Mouse (Mus musculus) G1E (cell line): ENCODE data around the gene Lce1d. TPM values are rescaled to one million over a fixed set of nuclear protein-coding genes. Genes with fewer than 3 reads are reported as not detected.

Source experiments
- ATAC-seq: 2 replicates; pipeline ENCODE4 v1.8.0; 2016; ENCODE audit warnings: mild to moderate bottlenecking; ENCODE audit not compliant: insufficient number of reproducible peaks, poor library complexity, low FRiP score, severe bottlenecking; ENCODE audit errors: extremely low read depth
- DNase-seq: peaks from one replicate; pipeline ENCODE4 v3.0.0; 2012; ENCODE audit warnings: low spot score
- H3K27me3 ChIP-seq: 2 replicates; pipeline ENCODE4 v1.6.1; 2012; ENCODE audit warnings: mild to moderate bottlenecking, low read length, inconsistent platforms; ENCODE audit not compliant: insufficient read depth
- H3K36me3 ChIP-seq: replicated peaks from 2 replicates; pipeline ENCODE3; 2012; ENCODE audit warnings: mild to moderate bottlenecking, inconsistent platforms
- H3K4me1 ChIP-seq: 2 replicates; pipeline ENCODE4 v1.6.1; 2012; ENCODE audit warnings: low read depth, low read length, inconsistent platforms, mixed read lengths; ENCODE audit not compliant: insufficient read depth
- H3K4me3 ChIP-seq: 2 replicates; pipeline ENCODE4 v1.5.1; 2012; ENCODE audit warnings: low read depth, mild to moderate bottlenecking, inconsistent platforms, low read length, moderate library complexity, mixed read lengths
- H3K9me3 ChIP-seq: replicated peaks from 2 replicates; pipeline ENCODE4 v1.6.1; 2012; ENCODE audit warnings: inconsistent platforms
- CTCF ChIP-seq: IDR thresholded peaks from 2 replicates; pipeline ENCODE4 v1.5.1; 2012; ENCODE audit warnings: low read depth, low read length, inconsistent platforms, mixed read lengths
- GATA1 ChIP-seq: IDR thresholded peaks from 2 replicates; pipeline ENCODE4 v1.6.1; 2012; ENCODE audit warnings: borderline replicate concordance, low read length, inconsistent platforms, mixed read lengths
- GATA2 ChIP-seq: IDR thresholded peaks from 2 replicates; pipeline ENCODE4 v1.6.1; 2012; ENCODE audit warnings: low read depth, low read length, inconsistent platforms, borderline replicate concordance
- POLR2AphosphoS5 ChIP-seq: IDR thresholded peaks from 2 replicates; pipeline ENCODE4 v1.6.1; 2012; ENCODE audit warnings: low read depth, low read length, inconsistent platforms; ENCODE audit not compliant: insufficient replicate concordance
- TAL1 ChIP-seq: conservative IDR thresholded peaks from 2 replicates; pipeline ENCODE4 v1.6.1; 2012; ENCODE audit warnings: low read depth, low read length, inconsistent platforms, mixed read lengths
- polyA plus RNA-seq: library from polyadenylated mRNA; stranded (reverse); fragments of >175 nt; gene quantifications from 2 replicates; pipeline ENCODE4 v1.2.3, GENCODE M21; 2012
- total RNA-seq, 2 experiments: library from RNA; stranded (forward) in 1 of 2; stranded (reverse) in 1 of 2; fragments of 200-1000 nt in 1 of 2; fragments of >200 nt in 1 of 2; fragmentation: Nextera tagmentation in 1 of 2; gene quantifications; 2 replicates each; pipeline ENCODE4 v1.2.3; 2014 to 2017

Lce1d gene
- total and polyA plus RNA-seq, 3 experiments, result not detected

- H3K36me3 ChIP-seq, result no peaks in the 10 kb centered on the region
- peaks cover 6% of the 10 kb centered on the region for H3K9me3 ChIP-seq
- H3K4me3 ChIP-seq, result no peak overlapping the region
- no peak for ATAC-seq
- no peak for DNase-seq
- TF ChIP-seq TAL1, result no peak
- TF ChIP-seq POLR2AphosphoS5, result no peak
- no peak for TF ChIP-seq GATA1
- TF ChIP-seq GATA2, result no peak
- TF ChIP-seq CTCF, result no peak
- H3K27me3 ChIP-seq, result no peaks in the 10 kb centered on the region
- H3K4me1 ChIP-seq, result no peaks in the 10 kb centered on the region
Observed at GRCm38 (mm10) chr3:92637745-92638652, 49.0 kb downstream of the Lce1d start.

Other genes with a start within 250 kb of the Lce1d start
Only the 20 nearest of the 26 such genes appear.
- gene 2310046K23Rik, start 152.7 kb downstream of the Lce1d start, total RNA-seq (2014; fragmentation: Nextera tagmentation), result not detected in 2 replicates
- not detected in 2 replicates for gene 2310046K23Rik, start 152.7 kb downstream of the Lce1d start, total RNA-seq (2017)
- gene 2310046K23Rik, start 152.7 kb downstream of the Lce1d start, polyA plus RNA-seq, result not detected in 2 replicates
- gene Ivl, start 113.5 kb downstream of the Lce1d start, total RNA-seq (2014; fragmentation: Nextera tagmentation), result not detected in 2 replicates
- gene Ivl, start 113.5 kb downstream of the Lce1d start, total RNA-seq (2017), result 0.11 TPM in 1 of 2 replicates, not detected in the other
- gene Ivl, start 113.5 kb downstream of the Lce1d start, polyA plus RNA-seq, result not detected in 2 replicates
- not detected in 2 replicates for gene Smcp, start 98.2 kb downstream of the Lce1d start, total RNA-seq (2014; fragmentation: Nextera tagmentation)
- not detected in 2 replicates for gene Smcp, start 98.2 kb downstream of the Lce1d start, total RNA-seq (2017)
- gene Smcp, start 98.2 kb downstream of the Lce1d start, polyA plus RNA-seq, result not detected in 2 replicates
- gene 2210017I01Rik, start 79.7 kb downstream of the Lce1d start, total RNA-seq (2014; fragmentation: Nextera tagmentation), result not detected in 2 replicates
- gene 2210017I01Rik, start 79.7 kb downstream of the Lce1d start, total RNA-seq (2017), result not detected in 2 replicates
- gene 2210017I01Rik, start 79.7 kb downstream of the Lce1d start, polyA plus RNA-seq, result not detected in 2 replicates
- gene Lce6a, start 65.5 kb downstream of the Lce1d start, total RNA-seq (2014; fragmentation: Nextera tagmentation), result not detected in 2 replicates
- gene Lce6a, start 65.5 kb downstream of the Lce1d start, total RNA-seq (2017), result not detected in 2 replicates
- not detected in 2 replicates for gene Lce6a, start 65.5 kb downstream of the Lce1d start, polyA plus RNA-seq
- not detected in 2 replicates for gene Lce1a1, start 38.9 kb downstream of the Lce1d start, total RNA-seq (2014; fragmentation: Nextera tagmentation)
- gene Lce1a1, start 38.9 kb downstream of the Lce1d start, total RNA-seq (2017), result 0.29 TPM in 1 of 2 replicates, not detected in the other
- not detected in 2 replicates for gene Lce1a1, start 38.9 kb downstream of the Lce1d start, polyA plus RNA-seq
- gene Lce1b, start 30.3 kb downstream of the Lce1d start, total RNA-seq (2014; fragmentation: Nextera tagmentation), result not detected in 2 replicates
- gene Lce1b, start 30.3 kb downstream of the Lce1d start, total RNA-seq (2017), result not detected in 2 replicates
- gene Lce1b, start 30.3 kb downstream of the Lce1d start, polyA plus RNA-seq, result not detected in 2 replicates
- gene Lce1a2, start 16.9 kb downstream of the Lce1d start, total RNA-seq (2014; fragmentation: Nextera tagmentation), result not detected in 2 replicates
- gene Lce1a2, start 16.9 kb downstream of the Lce1d start, total RNA-seq (2017), result not detected in 2 replicates
- gene Lce1a2, start 16.9 kb downstream of the Lce1d start, polyA plus RNA-seq, result not detected in 2 replicates
- gene Lce1c, start 8.0 kb downstream of the Lce1d start, total RNA-seq (2014; fragmentation: Nextera tagmentation), result not detected in 2 replicates
- gene Lce1c, start 8.0 kb downstream of the Lce1d start, total RNA-seq (2017), result not detected in 2 replicates
- not detected in 2 replicates for gene Lce1c, start 8.0 kb downstream of the Lce1d start, polyA plus RNA-seq
- not detected in 2 replicates for gene Lce1e, start 21.9 kb upstream of the Lce1d start, total RNA-seq (2014; fragmentation: Nextera tagmentation)
- gene Lce1e, start 21.9 kb upstream of the Lce1d start, total RNA-seq (2017), result not detected in 2 replicates
- gene Lce1e, start 21.9 kb upstream of the Lce1d start, polyA plus RNA-seq, result not detected in 2 replicates
- gene Lce1f, start 33.1 kb upstream of the Lce1d start, total RNA-seq (2014; fragmentation: Nextera tagmentation), result not detected in 2 replicates
- not detected in 2 replicates for gene Lce1f, start 33.1 kb upstream of the Lce1d start, total RNA-seq (2017)
- gene Lce1f, start 33.1 kb upstream of the Lce1d start, polyA plus RNA-seq, result not detected in 2 replicates
- gene Gm38119, start 51.9 kb upstream of the Lce1d start, total RNA-seq (2014; fragmentation: Nextera tagmentation), result not detected in 2 replicates
- gene Gm38119, start 51.9 kb upstream of the Lce1d start, total RNA-seq (2017), result not detected in 2 replicates
- gene Gm38119, start 51.9 kb upstream of the Lce1d start, polyA plus RNA-seq, result not detected in 2 replicates
- not detected in 2 replicates for gene Lce1g, start 65.1 kb upstream of the Lce1d start, total RNA-seq (2014; fragmentation: Nextera tagmentation)
- not detected in 2 replicates for gene Lce1g, start 65.1 kb upstream of the Lce1d start, total RNA-seq (2017)
- gene Lce1g, start 65.1 kb upstream of the Lce1d start, polyA plus RNA-seq, result not detected in 2 replicates
- gene Lce1h, start 77.9 kb upstream of the Lce1d start, total RNA-seq (2014; fragmentation: Nextera tagmentation), result not detected in 2 replicates
- gene Lce1h, start 77.9 kb upstream of the Lce1d start, total RNA-seq (2017), result not detected in 2 replicates
- not detected in 2 replicates for gene Lce1h, start 77.9 kb upstream of the Lce1d start, polyA plus RNA-seq
- not detected in 2 replicates for gene Lce1i, start 91.7 kb upstream of the Lce1d start, total RNA-seq (2014; fragmentation: Nextera tagmentation)
- not detected in 2 replicates for gene Lce1i, start 91.7 kb upstream of the Lce1d start, total RNA-seq (2017)
- not detected in 2 replicates for gene Lce1i, start 91.7 kb upstream of the Lce1d start, polyA plus RNA-seq
- not detected in 2 replicates for gene Lce1j, start 103.3 kb upstream of the Lce1d start, total RNA-seq (2014; fragmentation: Nextera tagmentation)
- not detected in 2 replicates for gene Lce1j, start 103.3 kb upstream of the Lce1d start, total RNA-seq (2017)
- gene Lce1j, start 103.3 kb upstream of the Lce1d start, polyA plus RNA-seq, result not detected in 2 replicates
- not detected in 2 replicates for gene Lce1k, start 120.7 kb upstream of the Lce1d start, total RNA-seq (2014; fragmentation: Nextera tagmentation)
- gene Lce1k, start 120.7 kb upstream of the Lce1d start, total RNA-seq (2017), result not detected in 2 replicates
- gene Lce1k, start 120.7 kb upstream of the Lce1d start, polyA plus RNA-seq, result not detected in 2 replicates
- gene Kprp, start 140.0 kb upstream of the Lce1d start, total RNA-seq (2014; fragmentation: Nextera tagmentation), result not detected in 2 replicates
- gene Kprp, start 140.0 kb upstream of the Lce1d start, total RNA-seq (2017), result 0.05 and 0.06 TPM in 2 replicates
- gene Kprp, start 140.0 kb upstream of the Lce1d start, polyA plus RNA-seq, result not detected in 2 replicates
- not detected in 2 replicates for gene Lce1l, start 164.1 kb upstream of the Lce1d start, total RNA-seq (2014; fragmentation: Nextera tagmentation)
- not detected in 2 replicates for gene Lce1l, start 164.1 kb upstream of the Lce1d start, total RNA-seq (2017)
- gene Lce1l, start 164.1 kb upstream of the Lce1d start, polyA plus RNA-seq, result not detected in 2 replicates
- gene 2310050C09Rik, start 183.0 kb upstream of the Lce1d start, total RNA-seq (2014; fragmentation: Nextera tagmentation), result not detected in 2 replicates
- not detected in 2 replicates for gene 2310050C09Rik, start 183.0 kb upstream of the Lce1d start, total RNA-seq (2017)
- gene 2310050C09Rik, start 183.0 kb upstream of the Lce1d start, polyA plus RNA-seq, result not detected in 2 replicates